Comparison of ENCODE assay signal across 13 mouse cellular contexts in the genomic region with DNA sequence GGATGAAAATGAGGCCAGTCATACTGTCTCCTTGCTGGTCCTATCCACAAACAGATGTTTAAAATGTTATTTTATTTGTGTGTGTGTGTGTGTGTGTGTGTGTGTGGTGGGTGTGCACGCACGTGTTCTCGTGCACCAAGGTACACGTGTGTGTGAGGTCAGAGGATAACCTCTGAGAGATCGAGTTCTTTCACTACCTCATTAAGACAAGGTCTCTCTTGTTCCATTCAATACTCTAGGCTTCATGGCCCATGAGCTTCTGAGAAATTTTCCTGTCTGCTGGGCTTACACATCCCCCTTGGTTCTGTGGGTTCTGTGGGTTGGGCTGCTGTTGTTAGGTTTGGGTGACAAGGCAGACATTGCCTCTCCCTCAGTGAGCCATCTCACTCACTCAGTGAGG. TPM values are rescaled to one million over a fixed set of nuclear protein-coding genes. Genes with fewer than 3 reads are reported as not detected.
"Had no signal": no experiment of that assay in that cellular context is flagged by ENCODE, and none has a peak within 500 bp of the region (broad histone marks: within the 10 kb centered on the region; RNA-seq: fewer than 3 reads in every experiment).

No protein-coding gene starts in this region.

- H3K9me3 ChIP-seq: intestine, embryonic 15.5 days; limb, embryonic 15.5 days; midbrain, embryonic 12.5 days; stomach, embryonic 15.5 days had no signal

- H3K36me3 ChIP-seq: intestine, embryonic 15.5 days; stomach, embryonic 15.5 days had no signal

- H3K27me3 ChIP-seq: intestine, embryonic 15.5 days; limb, embryonic 15.5 days; midbrain, embryonic 12.5 days; stomach, embryonic 15.5 days had no signal

- H3K9ac ChIP-seq: intestine, embryonic 15.5 days; limb, embryonic 15.5 days; liver, embryonic 14.5 days; midbrain, embryonic 12.5 days; stomach, embryonic 15.5 days had no signal

- H3K4me2 ChIP-seq: intestine, embryonic 15.5 days; limb, embryonic 15.5 days; midbrain, embryonic 12.5 days; stomach, embryonic 15.5 days had no signal

- H3K27ac ChIP-seq: intestine, embryonic 15.5 days; left cerebral cortex, adult 2 months; limb, embryonic 15.5 days; liver, embryonic 14.5 days; midbrain, embryonic 12.5 days; stomach, embryonic 15.5 days had no signal

- H3K4me3 ChIP-seq: intestine, embryonic 15.5 days; left cerebral cortex, adult 2 months; limb, embryonic 15.5 days; midbrain, embryonic 12.5 days; myocyte; stomach, embryonic 15.5 days had no signal

- H3K4me1 ChIP-seq: intestine, embryonic 15.5 days; limb, embryonic 15.5 days; stomach, embryonic 15.5 days had no signal

- DNase-seq: kidney, adult 18-20 months; kidney, postnatal 10 days; lung, adult 18-20 months; right cerebral cortex, postnatal 14 days; thymus, adult 2 months; thymus, postnatal 25 days had no signal

- ATAC-seq: intestine, embryonic 15.5 days had no signal

RNA-seq across cellular contexts. Expression of gene Mpped2, which starts 12.6 kb away (rescaled TPM):
- polyA plus RNA-seq: myocyte had no signal
